Mouse (Mus musculus): ENCODE results near the gene A2ml1.
"Not testable (repeated sequence)": the region's sequence is repeated elsewhere in the genome, so short reads cannot be mapped to it uniquely, and the experiment has no call there.

A2ml1 gene

DNA sequence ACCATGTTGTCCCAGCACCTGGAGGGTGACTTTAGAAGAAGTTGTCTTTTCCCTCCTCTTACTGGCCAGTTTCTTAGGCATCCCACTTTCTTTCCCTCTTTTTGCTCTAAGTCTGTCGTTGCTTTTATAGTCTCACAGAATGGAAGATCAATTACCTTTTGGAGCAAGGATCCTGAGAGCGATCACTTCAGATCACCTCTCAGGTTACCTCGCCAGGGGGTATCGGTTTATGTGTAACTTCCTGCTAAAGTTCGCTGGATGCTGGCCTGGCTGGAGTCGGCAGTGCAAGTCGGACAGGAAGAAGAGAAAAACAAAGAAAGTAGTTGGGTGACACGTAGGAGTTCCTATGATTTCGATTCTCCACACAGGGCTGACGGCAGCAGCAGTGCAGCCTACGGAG is at the start of gene A2ml1:
Gene A2ml1 (minus strand): TSS at position 101 of the 400 bp plus-strand sequence.
- DNase-seq (ENCODE audit: low read depth): no peak

DNA sequence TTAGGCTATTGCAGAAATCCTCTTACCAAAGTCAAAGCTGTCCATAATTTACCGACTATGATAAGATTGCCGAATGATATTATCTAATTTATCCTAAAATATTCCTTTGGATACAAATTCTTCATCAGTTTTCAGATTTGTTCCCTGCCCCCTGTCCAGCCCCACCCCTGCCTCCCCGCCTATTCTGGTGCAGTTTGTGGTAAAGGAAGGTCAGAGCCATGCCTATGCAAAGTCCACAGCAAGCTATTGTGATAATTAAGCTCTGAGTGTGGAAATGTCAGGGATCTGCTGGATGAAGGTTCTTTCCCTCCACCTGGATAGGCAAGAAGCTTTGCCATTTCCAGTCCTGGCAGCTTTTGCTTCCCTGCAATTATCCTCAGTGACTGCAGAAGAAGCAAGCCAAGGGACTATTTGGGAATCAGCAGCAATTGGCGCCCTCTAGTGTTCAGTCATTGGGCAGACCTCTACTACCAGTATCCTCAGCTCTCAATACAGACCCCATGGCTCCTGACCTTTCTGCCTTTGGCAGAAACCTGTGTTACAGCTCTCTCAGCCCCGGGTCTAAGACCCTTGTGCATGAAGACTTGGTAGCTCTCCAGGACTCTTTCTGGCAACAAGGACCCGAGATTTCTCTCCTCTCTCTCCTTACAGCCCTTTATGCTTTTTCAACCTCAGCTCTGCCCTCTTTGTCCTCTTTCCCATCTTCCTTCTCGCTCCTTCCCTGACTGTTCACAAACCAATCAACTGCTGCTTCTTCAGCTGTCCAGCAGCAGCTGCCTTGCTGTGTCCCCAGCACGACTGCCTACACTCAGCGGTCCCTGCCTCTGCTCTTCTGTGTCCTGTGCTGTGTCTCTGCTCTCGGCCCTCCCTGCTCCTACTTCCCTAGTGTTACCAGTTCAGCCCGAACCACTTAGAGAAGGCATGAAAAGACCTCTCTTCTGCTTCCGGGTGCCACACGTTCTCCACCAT is 48.6 kb upstream of the A2ml1 start:
- peak; percentile 4 for DNase-seq (ENCODE audit: low read depth)

DNA sequence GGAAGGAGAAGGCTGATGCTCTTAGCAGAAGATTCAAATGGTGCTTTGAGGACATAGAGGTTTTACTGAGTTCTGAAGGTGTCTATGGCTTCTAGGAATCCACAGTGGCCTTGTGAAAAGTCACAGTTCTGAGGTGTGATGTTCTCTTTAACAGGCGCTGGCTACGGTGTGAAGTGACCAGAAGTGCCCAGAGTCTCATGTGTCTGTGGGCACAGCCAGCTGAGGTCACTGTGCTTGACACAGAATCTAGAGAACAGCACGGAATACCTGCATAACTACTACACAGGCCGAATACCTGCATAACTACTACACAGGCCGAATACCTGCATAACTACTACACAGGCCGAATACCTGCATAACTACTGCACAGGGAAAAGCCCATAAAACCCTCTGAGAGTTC is 43.8 kb upstream of the A2ml1 start:
- not testable (repeated sequence) for DNase-seq (ENCODE audit: low read depth)

DNA sequence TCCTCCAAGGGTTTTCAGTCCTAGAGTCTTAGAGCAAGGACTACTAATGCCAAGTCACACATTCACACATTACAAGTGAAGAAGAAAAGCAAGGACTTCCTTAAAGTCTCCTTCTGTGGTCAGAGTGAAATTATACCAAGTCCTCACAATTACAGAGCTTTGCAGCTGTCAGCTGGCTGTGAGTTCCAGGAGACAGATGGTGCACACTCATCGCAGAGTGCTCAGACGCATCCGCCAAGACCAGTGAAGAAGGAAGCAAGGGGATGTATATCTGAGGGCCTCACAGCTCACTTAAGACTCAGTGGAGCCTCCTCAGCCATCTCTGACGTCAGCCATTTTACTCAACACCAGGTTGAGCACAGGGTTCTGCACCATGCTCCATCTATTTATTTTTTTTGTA is 43.0 kb upstream of the A2ml1 start:
- DNase-seq (ENCODE audit: low read depth): no peak

DNA sequence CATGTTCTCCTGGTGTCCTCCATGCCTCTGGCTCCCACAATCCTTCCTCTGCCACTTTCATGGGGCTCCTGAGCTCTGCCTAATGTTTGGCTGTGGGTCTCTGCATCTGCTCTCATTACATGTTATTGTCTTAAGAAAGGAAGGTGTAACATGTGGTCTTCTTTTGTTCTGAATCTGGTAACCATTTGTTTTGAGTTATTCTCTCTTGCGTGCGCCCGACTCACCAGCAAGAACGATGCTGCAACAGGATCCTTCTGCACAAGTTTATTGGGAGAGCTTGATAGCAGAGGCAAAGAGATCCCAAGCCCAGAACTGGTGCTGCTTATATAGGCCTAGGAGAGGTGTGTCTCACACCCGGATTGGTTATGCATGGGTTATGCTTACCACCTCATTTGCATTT is 42.0 kb upstream of the A2ml1 start, which contains the start of gene Klrb1a:
Gene Klrb1a (minus strand): TSS at position 101 of the 400 bp plus-strand sequence.
- not testable (repeated sequence) for DNase-seq (ENCODE audit: low read depth)

DNA sequence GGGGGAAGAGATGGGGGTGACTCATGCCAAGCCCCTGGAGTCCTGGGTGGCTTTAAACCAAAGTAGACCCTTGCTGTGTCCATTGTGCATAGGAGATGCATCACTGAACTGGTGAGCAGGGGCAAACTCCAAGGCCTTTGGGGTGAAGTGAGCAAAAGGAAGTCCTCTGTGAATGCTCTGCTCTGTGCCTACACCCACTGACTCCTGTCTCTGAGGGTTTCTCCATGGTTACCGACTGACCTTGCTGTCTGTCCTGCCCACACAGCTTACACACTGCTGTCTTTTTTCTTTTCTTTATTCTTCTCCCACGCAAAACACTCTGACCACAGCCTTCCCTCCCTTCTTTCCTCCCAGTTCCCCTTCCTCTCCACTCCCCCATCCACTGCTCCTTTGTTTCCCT is 41.3 kb upstream of the A2ml1 start:
- DNase-seq (ENCODE audit: low read depth): no peak

DNA sequence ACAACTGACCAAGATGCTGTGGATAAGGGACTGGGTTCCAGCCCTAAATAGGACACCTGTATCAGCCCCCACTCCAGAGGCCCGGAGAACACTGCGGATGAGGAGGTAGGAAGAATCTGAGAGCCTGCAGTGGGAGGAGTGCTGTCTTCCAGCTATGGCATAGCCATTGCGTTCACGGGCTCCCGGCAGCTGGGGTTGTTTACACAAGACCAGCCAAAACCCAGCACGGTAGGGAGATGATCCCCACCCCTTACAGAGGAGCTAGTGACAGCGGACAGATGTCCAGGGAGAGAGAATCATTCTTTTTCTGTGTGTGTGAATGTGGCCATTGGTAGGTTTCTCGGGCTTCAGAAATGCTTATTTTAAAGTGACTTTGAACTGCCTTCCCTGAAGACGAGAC is 24.9 kb upstream of the A2ml1 start:
- no peak for DNase-seq (ENCODE audit: low read depth)

DNA sequence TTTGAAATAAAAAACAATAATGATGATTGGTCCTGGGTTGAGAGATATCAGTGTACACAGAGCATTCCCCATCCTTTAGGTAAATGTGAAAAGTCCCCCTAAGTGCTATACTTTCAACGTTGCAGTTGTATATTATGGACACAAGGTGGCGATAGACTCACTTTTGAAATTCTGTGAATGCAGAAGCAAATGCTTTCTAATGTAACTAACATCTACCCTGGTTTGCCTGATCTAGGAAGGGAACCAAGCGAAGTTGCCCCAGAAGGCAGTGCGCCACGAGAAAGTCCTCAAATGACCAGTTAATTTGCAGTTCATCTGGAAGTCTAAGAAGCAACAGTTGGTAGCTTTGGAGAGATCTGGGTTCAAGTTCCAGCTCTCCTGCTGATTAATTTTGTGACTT is 23.1 kb upstream of the A2ml1 start:
- DNase-seq (ENCODE audit: low read depth): no peak

DNA sequence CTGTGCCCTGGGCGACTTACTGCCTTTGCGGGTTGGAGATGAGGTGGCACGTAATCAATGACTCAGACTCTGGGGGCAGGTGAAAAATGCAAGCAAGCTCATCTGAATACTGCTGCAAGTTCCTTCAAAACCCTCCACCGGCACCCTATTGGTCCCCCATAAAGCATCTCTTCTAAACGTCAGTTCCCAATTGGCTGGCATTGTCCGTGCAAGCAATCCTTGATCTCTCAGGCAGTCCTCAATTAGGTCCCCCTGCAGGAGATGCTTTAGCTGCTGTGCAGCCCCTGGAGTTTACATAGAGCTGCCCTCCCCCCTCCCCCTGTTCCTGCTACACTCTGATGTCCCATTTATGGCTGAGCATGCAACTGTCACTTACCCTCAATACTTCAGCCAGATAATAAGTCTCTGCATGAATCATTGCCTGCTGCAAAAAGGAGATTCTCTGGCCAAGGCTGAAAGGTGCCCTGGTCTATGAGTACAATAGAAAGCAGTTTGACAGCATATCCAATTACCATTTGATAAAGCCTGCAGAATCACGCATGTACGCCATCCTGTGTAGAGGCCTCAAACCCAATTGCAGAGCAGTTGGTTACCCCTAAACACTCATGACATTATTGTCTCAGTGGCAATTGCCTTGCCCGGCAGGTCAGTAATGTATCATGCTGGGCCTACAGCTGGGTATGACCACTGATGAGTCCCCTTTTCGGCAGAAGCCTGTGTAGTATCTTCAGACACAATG is 21.2 kb upstream of the A2ml1 start:
- no peak for DNase-seq (ENCODE audit: low read depth)

DNA sequence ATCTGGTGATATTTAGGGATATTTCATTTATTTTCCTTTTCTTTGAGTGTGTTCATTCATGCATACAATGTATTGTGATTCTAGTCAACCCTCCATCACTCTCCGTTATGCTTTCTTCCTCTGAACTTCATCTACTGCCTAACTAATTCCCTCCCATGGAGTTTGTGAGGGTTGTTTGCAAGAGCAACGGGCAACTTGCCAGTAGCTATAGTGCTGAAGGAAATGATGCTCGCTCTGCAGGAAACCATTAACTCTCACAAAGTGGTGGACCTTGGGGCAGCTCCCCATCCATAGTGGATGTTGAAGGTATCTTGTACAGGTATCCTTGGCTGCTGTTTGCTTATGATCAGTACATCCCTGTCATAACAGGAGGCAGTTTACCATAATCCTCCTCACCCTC is 20.6 kb upstream of the A2ml1 start:
- DNase-seq (ENCODE audit: low read depth): no peak

DNA sequence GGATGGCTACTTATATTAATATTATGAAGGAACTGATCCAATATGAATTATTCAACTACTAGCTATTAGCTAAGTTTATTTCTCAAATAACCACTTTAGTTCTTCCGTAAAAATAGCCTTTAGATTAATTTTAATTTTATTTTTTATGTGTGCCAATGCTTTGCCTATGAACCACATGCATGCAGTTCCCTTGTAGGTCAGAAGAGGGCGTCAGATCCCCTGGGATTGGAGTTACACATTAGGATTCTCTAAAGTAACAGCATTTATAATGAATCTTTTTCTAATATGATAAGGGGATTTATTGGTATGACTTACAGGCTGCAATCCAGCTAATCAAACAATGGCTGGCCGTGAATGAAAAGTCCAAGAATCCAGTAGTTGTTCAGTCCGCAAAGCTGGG is 18.1 kb upstream of the A2ml1 start:
- DNase-seq (ENCODE audit: low read depth): no peak

DNA sequence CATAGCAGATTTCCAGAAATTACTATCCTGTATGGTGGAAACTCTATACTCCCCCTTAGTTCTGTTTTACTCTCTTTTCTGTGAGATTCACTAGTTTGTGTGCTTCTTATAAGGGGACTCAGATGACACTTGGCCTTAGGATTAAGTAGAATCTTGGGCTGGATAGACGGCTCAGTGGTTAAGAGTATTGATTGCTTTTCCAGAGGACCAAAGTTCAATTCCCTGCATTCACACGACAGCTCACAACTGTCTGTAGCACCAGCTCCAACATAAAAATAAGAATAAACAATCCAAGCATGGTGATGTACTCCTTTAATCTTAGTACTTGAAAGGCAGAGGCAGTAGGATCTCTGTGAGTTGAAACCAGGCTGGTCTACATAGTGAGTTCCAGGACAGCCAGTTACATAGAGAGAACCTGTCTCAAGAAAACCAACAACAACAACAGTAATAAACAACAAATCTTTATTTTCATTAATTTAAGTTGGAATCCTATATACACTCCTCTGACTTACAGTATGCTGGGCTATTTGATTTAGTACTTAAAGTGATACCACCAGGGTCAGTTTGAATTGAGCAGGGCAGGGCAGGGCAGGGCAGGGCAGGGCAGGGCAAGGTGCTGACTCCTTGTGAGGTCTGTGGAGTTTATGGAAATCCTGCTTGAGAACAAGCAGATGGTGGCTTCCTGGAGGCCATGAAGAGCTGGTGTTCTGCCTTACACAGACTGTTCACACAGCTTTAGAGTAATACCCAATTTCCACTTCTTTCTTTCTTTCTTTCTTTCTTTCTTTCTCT is 17.0 kb upstream of the A2ml1 start:
- DNase-seq (ENCODE audit: low read depth): no peak

DNA sequence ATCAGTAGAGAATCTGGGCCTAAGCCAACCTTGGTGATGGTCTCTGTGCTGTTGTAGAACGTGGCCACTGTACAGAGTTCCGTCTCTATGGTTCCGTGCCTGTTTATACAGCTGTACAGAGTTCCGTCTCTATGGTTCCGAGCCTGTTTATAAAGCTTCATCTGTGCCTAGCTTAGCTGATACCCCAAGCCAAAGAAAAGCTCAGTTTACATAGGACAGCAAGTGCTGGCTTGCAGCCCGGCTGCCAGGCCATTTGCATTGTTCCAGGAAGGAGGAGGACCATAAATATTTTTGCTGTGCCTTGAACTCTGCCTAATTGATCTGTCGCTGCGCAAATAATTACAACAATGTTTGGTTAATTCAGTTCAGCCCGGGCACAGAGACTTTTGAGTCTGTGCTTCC is 15.7 kb upstream of the A2ml1 start:
- DNase-seq (ENCODE audit: low read depth): peak; percentile 9

DNA sequence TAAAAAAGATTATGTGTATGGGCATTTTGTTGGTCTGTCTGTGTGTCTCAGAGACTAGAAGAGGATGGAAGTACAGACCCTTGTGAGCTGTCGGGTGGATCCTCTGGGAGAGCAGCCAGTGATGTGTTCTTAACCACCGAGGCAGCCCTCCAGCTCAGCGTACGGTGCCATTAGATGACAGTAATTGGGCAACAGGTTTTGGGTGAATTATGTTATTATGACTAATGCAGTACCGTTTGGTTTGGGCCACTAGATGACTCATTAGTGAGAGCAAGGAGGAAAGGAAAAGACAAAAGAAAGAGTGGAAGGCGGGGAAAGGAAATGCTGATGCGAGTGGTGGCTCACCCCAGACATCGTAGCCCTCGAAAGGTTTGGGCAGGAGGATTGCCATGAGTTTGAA is 13.2 kb upstream of the A2ml1 start:
- peak; percentile 33 for DNase-seq (ENCODE audit: low read depth)

DNA sequence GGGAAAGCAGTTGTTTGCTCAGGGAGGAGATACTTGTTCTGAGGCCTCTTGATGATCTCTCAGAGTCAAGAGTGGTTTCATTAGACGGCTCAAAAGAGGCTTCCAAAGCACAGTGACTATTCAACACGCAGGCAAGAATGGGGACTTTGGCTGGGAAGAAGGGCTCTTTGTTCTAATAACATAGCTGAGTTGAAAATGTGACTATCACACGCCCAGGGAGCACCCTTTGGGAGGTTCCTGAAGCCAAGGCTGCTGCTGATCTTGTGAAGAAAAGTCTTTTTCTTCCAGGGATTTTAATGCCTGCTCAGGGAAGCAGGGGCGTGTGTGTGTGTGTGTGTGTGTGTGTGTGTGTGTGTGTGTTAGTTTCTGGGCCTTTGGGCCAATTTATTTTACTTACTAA is 8.0 kb upstream of the A2ml1 start:
- no peak for DNase-seq (ENCODE audit: low read depth)

DNA sequence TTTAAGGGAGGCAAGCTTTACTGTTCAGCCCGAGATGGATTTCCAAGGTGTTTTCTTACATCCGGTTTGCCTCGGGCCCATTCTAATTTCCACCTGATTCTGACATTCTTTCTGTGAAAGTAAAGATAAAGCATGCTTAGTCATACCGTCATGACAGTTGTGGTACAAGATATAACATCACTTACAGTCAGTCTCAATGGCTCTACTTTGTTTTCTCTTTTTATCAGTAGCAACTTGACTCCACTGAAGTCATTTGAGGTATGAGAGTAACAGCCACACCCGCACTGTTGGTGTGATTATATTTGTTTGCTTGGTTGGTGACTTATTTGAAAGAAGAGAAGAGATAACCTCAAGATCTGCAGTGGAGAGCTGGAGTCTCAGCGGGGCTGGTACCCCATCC is 6.2 kb upstream of the A2ml1 start:
- no peak for DNase-seq (ENCODE audit: low read depth)

DNA sequence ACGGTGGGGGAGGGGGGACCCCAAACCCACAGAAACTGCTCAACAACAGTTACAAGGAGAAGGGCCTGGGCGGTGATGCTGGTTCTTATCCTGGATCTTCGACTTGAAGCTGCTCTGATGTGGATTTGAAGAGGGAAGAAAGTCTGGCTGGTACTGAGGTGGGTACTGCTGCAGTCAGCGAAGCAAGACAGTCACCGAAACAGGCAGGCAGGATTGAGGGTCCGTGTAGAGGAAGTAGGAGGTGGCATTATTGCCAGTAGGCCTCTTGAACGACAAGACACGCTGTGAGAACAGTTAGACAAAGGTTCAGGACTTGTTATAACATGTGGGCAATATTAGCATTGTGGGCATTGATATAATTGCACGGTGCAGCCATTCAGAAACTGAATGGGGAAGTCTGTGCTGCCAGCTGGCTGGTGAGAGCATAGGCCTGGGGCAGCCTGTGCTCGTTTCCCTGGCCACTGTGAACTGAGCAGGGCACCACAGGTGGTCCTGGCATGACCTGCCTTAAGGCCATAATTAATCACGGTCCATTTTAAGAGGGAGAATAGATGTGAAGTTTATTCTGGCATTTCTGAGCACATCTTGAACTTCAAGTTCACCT is 4.3 kb upstream of the A2ml1 start:
- DNase-seq (ENCODE audit: low read depth): no peak

DNA sequence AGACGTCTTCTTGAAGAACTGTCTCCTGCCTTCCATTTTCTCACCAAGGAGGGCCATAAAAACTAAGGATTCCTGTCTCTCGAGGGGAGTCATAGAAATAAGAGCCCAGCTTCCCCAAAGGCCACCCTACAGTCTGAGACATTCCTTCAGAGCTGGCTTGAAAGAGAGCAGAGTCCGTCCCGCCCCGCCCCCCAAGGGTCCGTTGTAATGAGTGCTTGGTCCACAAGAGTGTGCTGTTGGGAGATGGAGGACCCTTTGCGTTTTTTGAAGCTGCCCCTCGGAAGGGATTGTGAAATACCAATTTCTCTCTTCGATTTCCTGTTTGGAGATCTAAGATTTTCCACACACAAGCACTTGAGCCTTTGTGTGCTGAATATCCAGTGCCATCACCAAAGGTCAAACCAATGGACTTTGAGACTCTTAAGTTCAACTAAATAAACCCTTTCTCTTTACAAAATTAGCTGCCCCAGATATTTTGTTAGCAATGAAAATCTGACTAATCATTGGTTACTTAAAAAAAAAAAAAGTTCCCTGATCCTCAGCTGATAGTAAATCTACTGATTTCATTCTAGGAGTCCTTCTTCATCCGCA is 2.8 kb upstream of the A2ml1 start:
- no peak for DNase-seq (ENCODE audit: low read depth)

DNA sequence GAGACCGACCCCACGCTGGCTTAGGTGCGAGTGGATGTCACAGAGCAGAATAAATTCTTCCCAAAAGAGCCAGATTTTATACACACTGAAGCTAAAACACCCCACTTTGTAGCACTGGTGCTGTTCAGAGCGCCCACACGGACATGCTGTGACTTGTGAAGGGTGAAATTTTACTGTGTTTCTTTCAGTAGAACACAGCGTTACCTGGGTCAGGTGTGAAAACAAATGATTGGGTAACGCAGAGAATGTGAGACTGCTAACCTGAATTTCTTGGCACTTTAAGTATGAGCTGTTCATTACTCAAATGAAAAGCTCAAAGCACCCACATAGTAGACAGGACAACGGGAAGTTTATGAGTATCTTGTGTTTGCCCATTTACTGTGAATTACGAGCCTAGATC is 4.1 kb downstream of the A2ml1 start:
- no peak for DNase-seq (ENCODE audit: low read depth)

DNA sequence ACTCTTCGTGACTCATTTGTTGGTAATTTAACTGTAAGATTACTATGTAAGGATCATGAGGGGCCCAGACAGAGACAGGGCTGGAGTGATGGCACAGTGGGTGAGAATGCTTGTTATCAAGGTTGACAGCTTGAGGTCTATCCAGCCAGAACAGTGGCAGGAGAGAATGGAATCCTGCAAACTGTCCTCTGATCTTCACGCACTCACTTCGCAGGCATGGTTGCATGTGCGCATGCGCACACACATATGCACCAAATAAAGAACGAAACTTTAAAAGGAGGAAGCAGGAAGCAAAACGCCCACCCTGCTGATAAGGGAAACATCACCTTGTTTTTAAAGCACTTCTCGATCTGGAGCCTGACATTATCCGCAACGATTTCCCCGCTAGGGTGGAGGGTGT is 14.8 kb downstream of the A2ml1 start:
- DNase-seq (ENCODE audit: low read depth): no peak

DNA sequence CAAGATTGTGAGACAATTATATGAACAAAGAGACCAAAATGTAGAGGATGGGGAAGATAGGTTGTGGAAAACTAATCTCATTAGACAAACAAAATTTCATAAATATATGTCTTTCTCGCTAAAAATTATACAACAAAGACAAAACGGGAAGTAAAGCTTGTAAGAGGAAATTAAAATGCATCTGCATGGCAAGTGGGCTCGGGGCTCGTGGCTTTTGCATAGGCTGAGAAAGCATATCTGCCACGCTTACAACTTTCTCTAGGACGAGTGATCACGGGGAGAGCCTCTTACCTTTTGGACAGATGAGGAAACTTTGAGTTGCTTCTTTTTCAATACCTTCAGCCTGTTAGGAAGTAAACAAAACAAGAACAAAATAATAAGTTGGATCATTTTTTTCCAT is 27.4 kb downstream of the A2ml1 start:
- DNase-seq (ENCODE audit: low read depth): no peak

Data from fibroblast of lung, adult 2 months (primary cell).